Mouse (Mus musculus): ENCODE results near the gene Zfp931. TPM values are rescaled to one million over a fixed set of nuclear protein-coding genes. Genes with fewer than 3 reads are reported as not detected.
"Not testable (repeated sequence)": the region's sequence is repeated elsewhere in the genome, so short reads cannot be mapped to it uniquely, and the experiment has no call there.

Zfp931 gene
- polyA plus RNA-seq, 1 experiment from 2014 or later: 15.0 TPM

- Histone ChIP-seq H3K36me3 (replicated peaks) (no peaks in the 10 kb centered on the region), H3K4me1 (no peaks in the 10 kb centered on the region), H3K9ac (no peak overlapping the region), H3K9me3 (no peaks in the 10 kb centered on the region), H3K27me3 (replicated peaks) (no peaks in the 10 kb centered on the region), H3K4me3 (no peak overlapping the region), H3K27ac (no peak overlapping the region), H3K4me2 (no peak overlapping the region)
- WGBS: 11% methylated on average over 7 of the region's 7 CpGs
- ATAC-seq (replicated peaks): peak; percentile 65; the same call in 1 of the 2 replicates
These were observed 23.7 kb upstream of the Zfp931 start for GRCm38 (mm10) chr2:178101957-178102356.

GRCm38 (mm10) chr2:178098021-178098420 is 19.7 kb upstream of the Zfp931 start:
- H3K9me3 ChIP-seq: no peaks in the 10 kb centered on the region
- H3K27ac ChIP-seq: no peak overlapping the region
- H3K9ac ChIP-seq: no peak overlapping the region
- 10% methylated on average over 2 of the region's 2 CpGs for WGBS
- no peak overlapping the region for H3K4me2 ChIP-seq
- no peaks in the 10 kb centered on the region for H3K4me1 ChIP-seq
- peak; percentile 25; the same call in 1 of the 2 replicates for ATAC-seq (replicated peaks)
- H3K4me3 ChIP-seq: no peak overlapping the region
- H3K27me3 ChIP-seq (replicated peaks): no peaks in the 10 kb centered on the region
- no peaks in the 10 kb centered on the region for H3K36me3 ChIP-seq (replicated peaks)

GRCm38 (mm10) chr2:178089586-178089985 is 11.3 kb upstream of the Zfp931 start:
- Histone ChIP-seq H3K9me3 (no peaks in the 10 kb centered on the region), H3K27me3 (replicated peaks) (no peaks in the 10 kb centered on the region), H3K36me3 (replicated peaks) (no peaks in the 10 kb centered on the region), H3K9ac (no peak overlapping the region), H3K4me1 (no peaks in the 10 kb centered on the region), H3K4me2 (no peak overlapping the region), H3K27ac (no peak overlapping the region), H3K4me3 (no peak overlapping the region)
- ATAC-seq (replicated peaks): no peak

- WGBS: 2% methylated on average over 1 of the region's 1 CpGs
These were observed 20.1 kb downstream of the Zfp931 start for GRCm38 (mm10) chr2:178058195-178058594.

GRCm38 (mm10) chr2:178027601-178028000 is 50.7 kb downstream of the Zfp931 start:
- H3K4me1 ChIP-seq; H3K27ac ChIP-seq; H3K4me2 ChIP-seq; H3K9me3 ChIP-seq; H3K4me3 ChIP-seq; H3K36me3 ChIP-seq (replicated peaks); ATAC-seq (replicated peaks); H3K9ac ChIP-seq; H3K27me3 ChIP-seq (replicated peaks): not testable (repeated sequence)
- WGBS: 91% methylated on average over 3 of the region's 3 CpGs

More at GRCm38 (mm10) chr2:178058195-178058594, 20.1 kb downstream of the Zfp931 start:
- Histone ChIP-seq H3K4me2 (no peak overlapping the region), H3K36me3 (replicated peaks) (peaks cover 9% of the 10 kb centered on the region; the same call in 1 of the 2 replicates), H3K4me1 (no peaks in the 10 kb centered on the region), H3K27me3 (replicated peaks) (no peaks in the 10 kb centered on the region), H3K9ac (no peak overlapping the region), H3K9me3 (no peaks in the 10 kb centered on the region), H3K27ac (no peak overlapping the region), H3K4me3 (no peak overlapping the region)
- ATAC-seq (replicated peaks): no peak

- not testable (repeated sequence) for H3K4me1 ChIP-seq; H3K9me3 ChIP-seq; H3K27me3 ChIP-seq (replicated peaks); H3K36me3 ChIP-seq (replicated peaks); H3K27ac ChIP-seq; ATAC-seq (replicated peaks)
- H3K9ac ChIP-seq: peak overlapping the region; percentile 55; the same call in 1 of the 2 replicates
- peak overlapping the region; percentile 62 for H3K4me3 ChIP-seq
- H3K4me2 ChIP-seq: peak overlapping the region; percentile 51
- WGBS: 19% methylated on average over 2 of the region's 2 CpGs
These were observed 54.4 kb downstream of the Zfp931 start for GRCm38 (mm10) chr2:178023861-178024260.

- not testable (repeated sequence) for H3K27ac ChIP-seq
These were observed 55.2 kb downstream of the Zfp931 start, which contains the start of gene Zfp971 for GRCm38 (mm10) chr2:178023011-178023611. Gene Zfp971, plus strand, starts transcription at chr2:178023284.

GRCm38 (mm10) chr2:178020773-178021172 is 57.5 kb downstream of the Zfp931 start:
- H3K36me3 ChIP-seq (replicated peaks); H3K27ac ChIP-seq; H3K4me2 ChIP-seq; H3K4me1 ChIP-seq; H3K9me3 ChIP-seq; H3K9ac ChIP-seq; ATAC-seq (replicated peaks); H3K27me3 ChIP-seq (replicated peaks); H3K4me3 ChIP-seq: not testable (repeated sequence)
- WGBS: 89% methylated on average over 8 of the region's 8 CpGs

More at GRCm38 (mm10) chr2:178023011-178023611, 55.2 kb downstream of the Zfp931 start, which contains the start of gene Zfp971:
- not testable (repeated sequence) for ATAC-seq (replicated peaks); H3K36me3 ChIP-seq (replicated peaks); H3K27me3 ChIP-seq (replicated peaks); H3K9me3 ChIP-seq; H3K4me1 ChIP-seq
- Histone ChIP-seq H3K9ac (peak within 1 kb of the TSS; percentile 55), H3K4me3 (peak within 1 kb of the TSS; percentile 62), H3K4me2 (peak within 1 kb of the TSS; percentile 51)
- WGBS: under 1% methylated on average over 15 of the region's 15 CpGs

GRCm38 (mm10) chr2:178019486-178019885 is 58.8 kb downstream of the Zfp931 start:
- H3K9ac ChIP-seq; H3K9me3 ChIP-seq; H3K27me3 ChIP-seq (replicated peaks); ATAC-seq (replicated peaks); H3K4me2 ChIP-seq; H3K4me3 ChIP-seq; H3K27ac ChIP-seq; H3K36me3 ChIP-seq (replicated peaks); H3K4me1 ChIP-seq: not testable (repeated sequence)
- 90% methylated on average over 3 of the region's 3 CpGs for WGBS

Other genes starting within 250 kb of the Zfp931 start
- gene Gm14325, start 238.1 kb downstream of the Zfp931 start, polyA plus RNA-seq (2015; fragmentation: Nextera tagmentation; extraction: Ambion mirVana): 29.7 and 32.8 TPM in 2 replicates
- gene Gm14327, start 181.4 kb downstream of the Zfp931 start, polyA plus RNA-seq (2015; fragmentation: Nextera tagmentation; extraction: Ambion mirVana): 1.5 and 2.1 TPM in 2 replicates
- 0.34 and 0.56 TPM in 2 replicates for gene Zfp972, start 152.9 kb downstream of the Zfp931 start, polyA plus RNA-seq (2015; fragmentation: Nextera tagmentation; extraction: Ambion mirVana)
- 13.2 and 14.8 TPM in 2 replicates for gene Gm14326, start 121.2 kb downstream of the Zfp931 start, polyA plus RNA-seq (2015; fragmentation: Nextera tagmentation; extraction: Ambion mirVana)
- 9.3 TPM in 2 replicates for gene Zfp971, start 55.2 kb downstream of the Zfp931 start, polyA plus RNA-seq (2015; fragmentation: Nextera tagmentation; extraction: Ambion mirVana)
- 66.3 and 67.1 TPM in 2 replicates for gene Phactr3, start 40.5 kb upstream of the Zfp931 start, polyA plus RNA-seq (2015; fragmentation: Nextera tagmentation; extraction: Ambion mirVana)